Comparison of ENCODE assay signal across 23 mouse cellular contexts in genomic region chr16:68666972-68667538, GRCm38 (mm10).
DNase-seq lines count a peak whose midpoint lies in the region; ATAC-seq and TF ChIP-seq lines count a peak whose summit lies in the region.
"Had no signal": no experiment of that assay in that cellular context is flagged by ENCODE, and none has a peak within 500 bp of the region (broad histone marks: within the 10 kb centered on the region; RNA-seq: fewer than 3 reads in every experiment).

No protein-coding gene starts in this region.

- H3K27ac ChIP-seq in forebrain, postnatal 0 days (ENCODE audit: low read depth, low read length) = no peak overlapping the region
- H3K27ac ChIP-seq in forebrain, embryonic 13.5 days = no peak overlapping the region
- H3K27ac ChIP-seq in hindbrain, embryonic 10.5 days = no peak overlapping the region
- H3K27ac ChIP-seq: embryonic facial prominence, embryonic 10.5 days; heart, embryonic 10.5 days; intestine, embryonic 15.5 days; midbrain, embryonic 10.5 days; neural tube, embryonic 15.5 days had no signal

- H3K27me3 ChIP-seq in forebrain, postnatal 0 days (ENCODE audit: insufficient read depth, low read length) = no peaks in the 10 kb centered on the region
- no peaks in the 10 kb centered on the region for H3K27me3 ChIP-seq in forebrain, embryonic 13.5 days
- H3K27me3 ChIP-seq in hindbrain, embryonic 10.5 days (ENCODE audit: insufficient read depth, poor library complexity, severe bottlenecking) = no peaks in the 10 kb centered on the region
- H3K27me3 ChIP-seq: intestine, embryonic 15.5 days; neural tube, embryonic 15.5 days had no signal

- H3K9ac ChIP-seq in forebrain, postnatal 0 days = no peak overlapping the region
- no peak overlapping the region for H3K9ac ChIP-seq in forebrain, embryonic 13.5 days
- H3K9ac ChIP-seq: intestine, embryonic 15.5 days; neural tube, embryonic 15.5 days had no signal

- TF ChIP-seq CTCF in forebrain, postnatal 0 days (IDR thresholded peaks at IDR 0.05; ENCODE audit: low read depth) = no peak

- H3K36me3 ChIP-seq in forebrain, postnatal 0 days (ENCODE audit: insufficient read depth) = no peaks in the 10 kb centered on the region
- no peaks in the 10 kb centered on the region for H3K36me3 ChIP-seq in forebrain, embryonic 13.5 days (ENCODE audit: poor library complexity, severe bottlenecking)
- H3K36me3 ChIP-seq in hindbrain, embryonic 10.5 days = no peaks in the 10 kb centered on the region
- H3K36me3 ChIP-seq: embryonic facial prominence, embryonic 10.5 days; heart, embryonic 10.5 days; intestine, embryonic 15.5 days; midbrain, embryonic 10.5 days; neural tube, embryonic 15.5 days had no signal

- H3K4me1 ChIP-seq in forebrain, postnatal 0 days (ENCODE audit: insufficient read depth) = no peaks in the 10 kb centered on the region
- no peaks in the 10 kb centered on the region for H3K4me1 ChIP-seq in forebrain, embryonic 13.5 days
- H3K4me1 ChIP-seq in hindbrain, embryonic 10.5 days (replicated peaks) = no peaks in the 10 kb centered on the region
- H3K4me1 ChIP-seq: embryonic facial prominence, embryonic 10.5 days; heart, embryonic 10.5 days; intestine, embryonic 15.5 days; midbrain, embryonic 10.5 days; neural tube, embryonic 15.5 days had no signal

- H3K4me2 ChIP-seq in forebrain, postnatal 0 days (ENCODE audit: low read depth) = no peak overlapping the region
- H3K4me2 ChIP-seq in forebrain, embryonic 13.5 days = no peak overlapping the region
- H3K4me2 ChIP-seq: intestine, embryonic 15.5 days; neural tube, embryonic 15.5 days had no signal

- peak; percentile 69 for ATAC-seq in forebrain, postnatal 0 days
- no peak for ATAC-seq in forebrain, embryonic 13.5 days
- no peak for ATAC-seq in monocyte, adult 5-6 weeks (replicated peaks; ENCODE audit: insufficient number of reproducible peaks, low FRiP score, low TSS enrichment, poor library complexity, severe bottlenecking)
- ATAC-seq: forebrain, embryonic 16.5 days; hindbrain, embryonic 16.5 days; intestine, embryonic 15.5 days; lung, postnatal 0 days had no signal

- H3K4me3 ChIP-seq in forebrain, postnatal 0 days (ENCODE audit: low read depth, low read length) = no peak overlapping the region
- H3K4me3 ChIP-seq in forebrain, embryonic 13.5 days = no peak overlapping the region
- no peak overlapping the region for H3K4me3 ChIP-seq in hindbrain, embryonic 10.5 days
- H3K4me3 ChIP-seq: embryonic facial prominence, embryonic 10.5 days; heart, embryonic 10.5 days; intestine, embryonic 15.5 days; midbrain, embryonic 10.5 days; neural tube, embryonic 15.5 days had no signal

- DNase-seq in forebrain, postnatal 0 days = peak; percentile 70
- peak; percentile 15 for DNase-seq in right cerebral cortex, adult 18-20 months
- DNase-seq in right cerebral cortex, postnatal 4 days = no peak
- DNase-seq in left cerebral cortex, postnatal 25 days (ENCODE audit: low spot score in 2 of 2) = peak; percentile 16 to 87
- no peak for DNase-seq in hindbrain, embryonic 10.5 days (ENCODE audit: low spot score)
- DNase-seq: adrenal gland, postnatal 36 days; cerebellum, adult 11-12 months; cerebellum, postnatal 10 days; gastrocnemius, postnatal 10 days; heart, postnatal 4 days; kidney, adult 9 months; kidney, postnatal 14 days; thymus, postnatal 25 days had no signal

- intact Hi-C loops in left cerebral cortex, postnatal 25 days (cut with DNase I) = loop anchor here (5.0 kb wide), 1 partner anchor 1050 kb away; no protein-coding TSS in a partner anchor

- WGBS in forebrain, postnatal 0 days = 63% methylated on average over 4 of the region's 4 CpGs
- 93% methylated on average over 4 of the region's 4 CpGs for WGBS in forebrain, embryonic 13.5 days
- 93% methylated on average over 4 of the region's 4 CpGs for WGBS in hindbrain, embryonic 10.5 days

- no peaks in the 10 kb centered on the region for H3K9me3 ChIP-seq in forebrain, postnatal 0 days (ENCODE audit: low read length)
- H3K9me3 ChIP-seq in forebrain, embryonic 13.5 days (replicated peaks) = no peaks in the 10 kb centered on the region
- H3K9me3 ChIP-seq in hindbrain, embryonic 10.5 days = no peaks in the 10 kb centered on the region
- H3K9me3 ChIP-seq: embryonic facial prominence, embryonic 10.5 days; heart, embryonic 10.5 days; intestine, embryonic 15.5 days; midbrain, embryonic 10.5 days; neural tube, embryonic 15.5 days had no signal

Comparison
In these comparisons a context has a peak if more than half of its experiments do, and no peak if none do; other contexts are left out.
1. DNase-seq: peak in forebrain, postnatal 0 days (single experiment), right cerebral cortex, adult 18-20 months (single experiment) and left cerebral cortex, postnatal 25 days (2 of 2); none in right cerebral cortex, postnatal 4 days (single experiment) and hindbrain, embryonic 10.5 days (single experiment).